Mouse (Mus musculus) liver, embryonic 12.5 days (tissue): ENCODE results near the gene Nol7. TPM values are rescaled to one million over a fixed set of nuclear protein-coding genes. Genes with fewer than 3 reads are reported as not detected.
A peak's percentile ranks its signal among the peaks of the same experiment; 100 is the strongest.

Experiments
- ATAC-seq: fragments of 200-750 bp; cut with Nextera tagmentation; 2 replicates; pipeline ENCODE4 v1.8.0; 2017; ENCODE audit warnings: moderate number of reproducible peaks, mild to moderate bottlenecking, moderate library complexity
- H3K27ac ChIP-seq: fragments of 300-500 bp; sonication (generic); 2 replicates; pipeline ENCODE4 v1.5.1; 2016; ENCODE audit warnings: mild to moderate bottlenecking
- H3K27me3 ChIP-seq: fragments of 300-500 bp; sonication (generic); replicated peaks from 2 replicates; pipeline ENCODE4 v1.6.1; 2016; ENCODE audit warnings: mild to moderate bottlenecking, moderate library complexity
- H3K36me3 ChIP-seq: fragments of 300-500 bp; sonication (generic); 2 replicates; pipeline ENCODE4 v1.6.1; 2016; ENCODE audit warnings: mild to moderate bottlenecking, moderate library complexity
- H3K4me1 ChIP-seq: fragments of 300-500 bp; sonication (generic); 2 replicates; pipeline ENCODE4 v1.6.1; 2016
- H3K4me2 ChIP-seq: fragments of 300-500 bp; sonication (generic); 2 replicates; pipeline ENCODE4 v1.6.1; 2016; ENCODE audit warnings: mild to moderate bottlenecking, moderate library complexity
- H3K4me3 ChIP-seq: fragments of 300-500 bp; sonication (generic); 2 replicates; pipeline ENCODE4 v1.5.1; 2016; ENCODE audit warnings: mild to moderate bottlenecking, moderate library complexity
- H3K9ac ChIP-seq: fragments of 300-500 bp; sonication (generic); 2 replicates; pipeline ENCODE4 v1.6.1; 2016; ENCODE audit warnings: mild to moderate bottlenecking, moderate library complexity
- H3K9me3 ChIP-seq: fragments of 300-500 bp; sonication (generic); replicated peaks from 2 replicates; pipeline ENCODE4 v1.6.1; 2016; ENCODE audit warnings: mild to moderate bottlenecking, moderate library complexity
- WGBS: fragments of 180-500 bp; shearing (Covaris S2); methylation state at CpG from one replicate; pipeline ENCODE4 v1.1.7; 2016; ENCODE audit not compliant: insufficient replicate concordance; 5-methylcytosine and 5-hydroxymethylcytosine counted together
- polyA plus RNA-seq: library from polyadenylated mRNA; unstranded; fragments of >200 nt; fragmentation: Nextera tagmentation; extraction: Ambion mirVana; gene quantifications from 2 replicates; pipeline ENCODE4 v1.2.1, GENCODE M21; 2016

Nol7 gene
- polyA plus RNA-seq, 1 experiment from 2014 or later = 175 TPM

GRCm38 (mm10) chr13:43372892-43373291 lies 25.3 kb upstream of the Nol7 start:
- Histone ChIP-seq H3K4me2 (no peak overlapping the region), H3K4me1 (no peaks in the 10 kb centered on the region), H3K4me3 (no peak overlapping the region), H3K9ac (no peak overlapping the region), H3K27ac (no peak overlapping the region), H3K9me3 (no peaks in the 10 kb centered on the region), H3K36me3 (peaks cover 39% of the 10 kb centered on the region), H3K27me3 (no peaks in the 10 kb centered on the region)
- ATAC-seq = no peak
- WGBS = 57% methylated on average over 1 of the region's 1 CpGs

- Histone ChIP-seq H3K4me3 (no peak overlapping the region), H3K27ac (no peak overlapping the region), H3K9ac (no peak overlapping the region), H3K36me3 (peaks cover 39% of the 10 kb centered on the region), H3K4me1 (no peaks in the 10 kb centered on the region), H3K4me2 (no peak overlapping the region), H3K9me3 (no peaks in the 10 kb centered on the region), H3K27me3 (no peaks in the 10 kb centered on the region)
- no peak for ATAC-seq
- WGBS = 76% methylated on average over 10 of the region's 10 CpGs
These were observed 24.0 kb upstream of the Nol7 start for GRCm38 (mm10) chr13:43374205-43374604.

- Histone ChIP-seq H3K4me3 (no peak overlapping the region), H3K9ac (no peak overlapping the region), H3K27me3 (no peaks in the 10 kb centered on the region), H3K4me2 (no peak overlapping the region), H3K27ac (no peak overlapping the region), H3K4me1 (no peaks in the 10 kb centered on the region), H3K36me3 (peaks cover 39% of the 10 kb centered on the region), H3K9me3 (no peaks in the 10 kb centered on the region)
- 33% methylated on average over 2 of the region's 2 CpGs for WGBS
- ATAC-seq = no peak
These were observed 23.2 kb upstream of the Nol7 start for GRCm38 (mm10) chr13:43374918-43375432.

- no peak overlapping the region for H3K4me3 ChIP-seq
- 68% methylated on average over 3 of the region's 3 CpGs for WGBS
- no peak overlapping the region for H3K27ac ChIP-seq
- H3K9ac ChIP-seq = no peak overlapping the region
- ATAC-seq = no peak
- no peaks in the 10 kb centered on the region for H3K9me3 ChIP-seq
- peaks cover 17% of the 10 kb centered on the region for H3K36me3 ChIP-seq
- H3K4me2 ChIP-seq = no peak overlapping the region
- no peaks in the 10 kb centered on the region for H3K4me1 ChIP-seq
- H3K27me3 ChIP-seq = no peaks in the 10 kb centered on the region
These were observed 18.2 kb upstream of the Nol7 start for GRCm38 (mm10) chr13:43379989-43380388.

- Histone ChIP-seq H3K27ac (no peak overlapping the region), H3K4me2 (no peak overlapping the region)
These were observed 12.9 kb upstream of the Nol7 start for GRCm38 (mm10) chr13:43385321-43385720.

GRCm38 (mm10) chr13:43397700-43398296 lies 392 bp upstream of the Nol7 start:
- Histone ChIP-seq H3K4me3 (peak overlapping the region; percentile 94), H3K9ac (no peak overlapping the region), H3K4me2 (peak overlapping the region; percentile 82), H3K4me1 (peaks cover 16% of the 10 kb centered on the region), H3K36me3 (peaks cover 53% of the 10 kb centered on the region), H3K27me3 (no peaks in the 10 kb centered on the region), H3K9me3 (no peaks in the 10 kb centered on the region), H3K27ac (0 out of 2 replicates have a peak overlapping the region, but pooled peaks have one; percentile 91)
- 0 out of 2 replicates have a peak, but pooled peaks have one; percentile 1 for ATAC-seq
- 61% methylated on average over 11 of the region's 17 CpGs for WGBS

More at GRCm38 (mm10) chr13:43385321-43385720, 12.9 kb upstream of the Nol7 start:
- Histone ChIP-seq H3K27me3 (no peaks in the 10 kb centered on the region), H3K4me3 (no peak overlapping the region), H3K9me3 (no peaks in the 10 kb centered on the region), H3K9ac (no peak overlapping the region), H3K36me3 (peaks cover 14% of the 10 kb centered on the region), H3K4me1 (no peaks in the 10 kb centered on the region)
- WGBS = 89% methylated on average over 10 of the region's 10 CpGs
- no peak for ATAC-seq

GRCm38 (mm10) chr13:43399576-43399975 lies 1.4 kb downstream of the Nol7 start:
- H3K36me3 ChIP-seq = peaks cover 60% of the 10 kb centered on the region
- H3K4me3 ChIP-seq = peak overlapping the region; percentile 94
- H3K4me1 ChIP-seq = peaks cover 16% of the 10 kb centered on the region
- H3K27me3 ChIP-seq = no peaks in the 10 kb centered on the region
- H3K9me3 ChIP-seq = no peaks in the 10 kb centered on the region
- H3K4me2 ChIP-seq = peak overlapping the region; percentile 82
- ATAC-seq = no peak
- 65% methylated on average over 5 of the region's 5 CpGs for WGBS
- no peak overlapping the region for H3K27ac ChIP-seq
- H3K9ac ChIP-seq = peak overlapping the region; percentile 88

- no peak for ATAC-seq
- Histone ChIP-seq H3K36me3 (peaks cover 80% of the 10 kb centered on the region), H3K4me3 (no peak overlapping the region), H3K27ac (no peak overlapping the region), H3K4me1 (no peaks in the 10 kb centered on the region), H3K27me3 (no peaks in the 10 kb centered on the region), H3K4me2 (no peak overlapping the region), H3K9ac (no peak overlapping the region), H3K9me3 (no peaks in the 10 kb centered on the region)
- 76% methylated on average over 7 of the region's 7 CpGs for WGBS
These were observed 14.1 kb downstream of the Nol7 start for GRCm38 (mm10) chr13:43412311-43412710.

- no peak overlapping the region for H3K27ac ChIP-seq
- 82% methylated on average over 2 of the region's 2 CpGs for WGBS
- no peak for ATAC-seq
These were observed 15.4 kb downstream of the Nol7 start for GRCm38 (mm10) chr13:43413611-43414010.

GRCm38 (mm10) chr13:43415249-43415648 lies 17.1 kb downstream of the Nol7 start:
- Histone ChIP-seq H3K9me3 (no peaks in the 10 kb centered on the region), H3K4me1 (no peaks in the 10 kb centered on the region), H3K4me3 (no peak overlapping the region), H3K27me3 (no peaks in the 10 kb centered on the region), H3K4me2 (no peak overlapping the region), H3K9ac (no peak overlapping the region), H3K27ac (no peak overlapping the region), H3K36me3 (peaks cover 83% of the 10 kb centered on the region)
- ATAC-seq = no peak
- WGBS = 66% methylated on average over 1 of the region's 1 CpGs

More at GRCm38 (mm10) chr13:43413611-43414010, 15.4 kb downstream of the Nol7 start:
- no peak overlapping the region for H3K4me3 ChIP-seq
- no peak overlapping the region for H3K9ac ChIP-seq
- no peaks in the 10 kb centered on the region for H3K27me3 ChIP-seq
- no peaks in the 10 kb centered on the region for H3K4me1 ChIP-seq
- H3K9me3 ChIP-seq = no peaks in the 10 kb centered on the region
- H3K36me3 ChIP-seq = peaks cover 80% of the 10 kb centered on the region
- no peak overlapping the region for H3K4me2 ChIP-seq

GRCm38 (mm10) chr13:43428436-43428835 lies 30.2 kb downstream of the Nol7 start:
- Histone ChIP-seq H3K4me2 (no peak overlapping the region), H3K4me1 (no peaks in the 10 kb centered on the region), H3K27ac (no peak overlapping the region), H3K4me3 (no peak overlapping the region), H3K9ac (no peak overlapping the region), H3K9me3 (no peaks in the 10 kb centered on the region), H3K27me3 (no peaks in the 10 kb centered on the region), H3K36me3 (peaks cover 26% of the 10 kb centered on the region)
- WGBS = 92% methylated on average over 4 of the region's 4 CpGs
- ATAC-seq = no peak

GRCm38 (mm10) chr13:43433395-43433794 lies 35.2 kb downstream of the Nol7 start:
- H3K9ac ChIP-seq = no peak overlapping the region
- no peak overlapping the region for H3K4me3 ChIP-seq
- H3K9me3 ChIP-seq = no peaks in the 10 kb centered on the region
- no peak for ATAC-seq
- no peaks in the 10 kb centered on the region for H3K27me3 ChIP-seq
- no peak overlapping the region for H3K4me2 ChIP-seq
- no peak overlapping the region for H3K27ac ChIP-seq
- H3K4me1 ChIP-seq = no peaks in the 10 kb centered on the region
- peaks cover 17% of the 10 kb centered on the region for H3K36me3 ChIP-seq
- WGBS = 80% methylated on average over 2 of the region's 2 CpGs
